Mouse (Mus musculus): Measurements from ENCODE around the gene Nadk2. TPM values are rescaled to one million over a fixed set of nuclear protein-coding genes. Genes with fewer than 3 reads are reported as not detected.

The Nadk2 gene
- polyA plus RNA-seq, 1 experiment: 10.8 TPM

DNA sequence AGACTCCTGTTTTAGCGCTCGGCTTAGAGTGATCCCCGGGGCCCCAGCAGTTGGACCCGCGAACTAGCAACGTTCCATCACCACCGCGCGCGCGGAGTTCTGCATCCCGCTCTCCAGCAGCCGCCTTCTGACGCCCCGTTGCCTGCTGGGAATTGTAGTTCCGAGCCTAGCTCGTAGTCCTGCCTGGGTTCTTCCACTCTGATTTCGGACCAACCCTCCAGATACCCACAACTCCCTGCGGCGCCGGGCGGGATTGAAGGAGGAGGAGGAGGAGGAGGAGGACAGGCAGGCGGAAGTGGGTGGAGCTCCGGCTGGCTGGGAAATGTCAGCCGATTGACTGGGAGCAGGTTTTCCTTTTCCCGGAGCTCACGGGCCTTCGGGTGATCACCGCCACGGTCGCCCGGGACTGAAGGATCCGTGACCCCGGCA lies 69.2 kb downstream of the Nadk2 start, which contains the start of gene Lmbrd2:
TSS of gene Lmbrd2 (plus strand) at position 299 of the 429 bp plus-strand sequence.
- TF ChIP-seq TAL1 (IDR thresholded peaks at IDR 0.05; ENCODE audit: low read length) (no peak), GATA1 (IDR thresholded peaks at IDR 0.05; ENCODE audit: low read length) (no peak)
- Histone ChIP-seq H3K4me1 (ENCODE audit: control insufficient read depth) (peaks cover 37% of the 10 kb centered on the region), H3K9me3 (ENCODE audit: control insufficient read depth, low read length) (no peaks in the 10 kb centered on the region), H3K4me3 (replicated peaks) (peak within 1 kb of the TSS; percentile 90), H3K27me3 (ENCODE audit: control insufficient read depth) (no peaks in the 10 kb centered on the region), H3K36me3 (ENCODE audit: control insufficient read depth) (peaks cover 46% of the 10 kb centered on the region)

DNA sequence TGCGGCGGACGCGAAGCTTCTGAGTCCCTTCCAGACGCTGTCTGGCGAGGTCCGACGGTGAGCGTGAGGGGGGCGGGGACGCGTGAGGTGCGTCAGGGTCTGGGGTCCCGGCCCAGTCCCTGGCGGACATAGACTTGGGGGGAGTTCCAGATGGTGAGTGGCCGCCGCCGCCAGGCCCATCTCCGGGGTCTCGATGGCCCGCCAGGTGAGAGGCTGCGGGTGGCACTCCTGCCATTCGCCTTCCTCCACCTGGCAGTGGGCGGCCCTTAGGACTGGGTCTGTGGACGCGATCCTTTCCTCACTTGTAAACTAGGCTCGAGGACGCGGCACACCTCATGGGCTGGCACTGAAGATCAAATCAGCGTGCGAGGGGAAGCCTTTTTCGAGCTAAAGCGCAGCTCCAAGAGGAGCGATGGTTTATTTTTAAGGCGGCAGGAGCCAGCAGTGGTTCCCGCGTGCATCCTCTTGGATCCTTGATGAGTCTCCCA lies 69.7 kb downstream of the Nadk2 start:
- no peak for TF ChIP-seq TAL1 (IDR thresholded peaks at IDR 0.05; ENCODE audit: low read length)
- TF ChIP-seq GATA1 (IDR thresholded peaks at IDR 0.05; ENCODE audit: low read length): no peak

GRCm38 (mm10) chr15:9155325-9155724 lies 84.3 kb downstream of the Nadk2 start, which contains the start of gene Skp2:
Gene Skp2 (minus strand): TSS chr15:9155425.
- Histone ChIP-seq H3K4me3 (replicated peaks) (no peak within 1 kb of the TSS), H3K9me3 (ENCODE audit: control insufficient read depth, low read length) (no peaks in the 10 kb centered on the region), H3K4me1 (ENCODE audit: control insufficient read depth) (no peaks in the 10 kb centered on the region; the same call in 1 of the 2 replicates), H3K27me3 (ENCODE audit: control insufficient read depth) (no peaks in the 10 kb centered on the region), H3K36me3 (ENCODE audit: control insufficient read depth) (peaks cover 52% of the 10 kb centered on the region)
- no peak for TF ChIP-seq TAL1 (IDR thresholded peaks at IDR 0.05; ENCODE audit: low read length)
- no peak for TF ChIP-seq GATA1 (IDR thresholded peaks at IDR 0.05; ENCODE audit: low read length)

More for the DNA sequence above, 69.7 kb downstream of the Nadk2 start:
- no peaks in the 10 kb centered on the region for H3K27me3 ChIP-seq (ENCODE audit: control insufficient read depth)
- H3K4me3 ChIP-seq (replicated peaks): peak overlapping the region; percentile 90
- no peaks in the 10 kb centered on the region for H3K9me3 ChIP-seq (ENCODE audit: control insufficient read depth, low read length)
- peaks cover 41% of the 10 kb centered on the region for H3K36me3 ChIP-seq (ENCODE audit: control insufficient read depth)
- H3K4me1 ChIP-seq (ENCODE audit: control insufficient read depth): peaks cover 36% of the 10 kb centered on the region

Other genes with a start within 250 kb of the Nadk2 start
- gene Ranbp3l, start 103.3 kb upstream of the Nadk2 start, polyA plus RNA-seq (2012): not detected in 2 replicates
- gene Lmbrd2, start 69.3 kb downstream of the Nadk2 start, polyA plus RNA-seq (2012): 0.01 and 0.10 TPM in 2 replicates
- gene Skp2, start 84.2 kb downstream of the Nadk2 start, polyA plus RNA-seq (2012): 0.09 and 0.18 TPM in 2 replicates
- gene Ugt3a1, start 205.6 kb downstream of the Nadk2 start, polyA plus RNA-seq (2012): not detected in 2 replicates